Mouse (Mus musculus): ENCODE results near the gene Trib2. TPM values are rescaled to one million over a fixed set of nuclear protein-coding genes. Genes with fewer than 3 reads are reported as not detected.
A peak's percentile ranks its signal among the peaks of the same experiment; 100 is the strongest.

Trib2 gene
- polyA plus RNA-seq, 1 experiment from 2014 or later: 51.7 TPM

- Histone ChIP-seq H3K4me1 (peaks cover 24% of the 10 kb centered on the region), H3K27me3 (no peaks in the 10 kb centered on the region), H3K4me3 (no peak overlapping the region), H3K27ac (no peak overlapping the region), H3K4me2 (no peak overlapping the region), H3K9me3 (no peaks in the 10 kb centered on the region), H3K9ac (no peak overlapping the region), H3K36me3 (peaks cover 80% of the 10 kb centered on the region)
- ATAC-seq (ENCODE audit: insufficient number of reproducible peaks, low FRiP score, low TSS enrichment, low read depth): no peak; the same call in 1 of the 2 replicates
- 76% methylated on average over 4 of the region's 4 CpGs for WGBS
Measured at GRCm38 (mm10) chr12:15800196-15800913, 16.4 kb downstream of the Trib2 start.

GRCm38 (mm10) chr12:15798019-15798418 is 18.7 kb downstream of the Trib2 start:
- Histone ChIP-seq H3K36me3 (peaks cover 85% of the 10 kb centered on the region), H3K4me3 (no peak overlapping the region), H3K9me3 (no peaks in the 10 kb centered on the region), H3K27ac (no peak overlapping the region), H3K9ac (no peak overlapping the region), H3K4me2 (no peak overlapping the region), H3K4me1 (peaks cover 12% of the 10 kb centered on the region), H3K27me3 (no peaks in the 10 kb centered on the region)
- 45% methylated on average over 7 of the region's 7 CpGs for WGBS
- ATAC-seq (ENCODE audit: insufficient number of reproducible peaks, low FRiP score, low TSS enrichment, low read depth): no peak

GRCm38 (mm10) chr12:15795886-15796285 is 20.8 kb downstream of the Trib2 start:
- Histone ChIP-seq H3K36me3 (peaks cover 86% of the 10 kb centered on the region), H3K27ac (no peak overlapping the region), H3K4me1 (peaks cover 7% of the 10 kb centered on the region), H3K9ac (no peak overlapping the region), H3K27me3 (no peaks in the 10 kb centered on the region), H3K9me3 (no peaks in the 10 kb centered on the region), H3K4me2 (no peak overlapping the region), H3K4me3 (no peak overlapping the region)
- WGBS: 68% methylated on average over 3 of the region's 3 CpGs
- ATAC-seq (ENCODE audit: insufficient number of reproducible peaks, low FRiP score, low TSS enrichment, low read depth): no peak

DNA sequence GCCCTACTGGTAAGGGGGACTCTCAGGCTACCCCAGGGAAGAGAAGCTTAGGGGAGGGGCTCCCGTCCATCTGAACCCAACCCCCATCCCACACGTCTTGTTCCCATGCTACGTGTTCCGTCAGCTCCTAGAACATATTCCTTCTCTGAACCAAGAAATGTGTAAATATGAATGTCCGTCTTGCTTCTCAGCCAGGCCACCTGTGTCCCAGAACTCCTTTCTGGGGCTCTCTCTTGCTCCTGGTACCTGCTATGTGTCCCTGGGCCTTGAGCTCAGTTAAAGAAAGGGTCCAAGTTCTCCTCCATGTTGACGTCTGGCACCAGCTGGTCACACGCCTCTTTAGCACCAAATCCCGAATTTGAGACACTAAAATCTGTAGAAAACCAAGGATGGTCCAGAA is 23.4 kb downstream of the Trib2 start:
- Histone ChIP-seq H3K9ac (no peak overlapping the region), H3K27me3 (no peaks in the 10 kb centered on the region), H3K27ac (no peak overlapping the region), H3K36me3 (peaks cover 72% of the 10 kb centered on the region), H3K4me2 (no peak overlapping the region), H3K4me1 (0 out of 2 replicates have a peak, but pooled peaks cover 2% of the 10 kb centered on the region), H3K9me3 (no peaks in the 10 kb centered on the region), H3K4me3 (no peak overlapping the region)
- 88% methylated on average over 8 of the region's 8 CpGs for WGBS
- ATAC-seq (ENCODE audit: insufficient number of reproducible peaks, low FRiP score, low TSS enrichment, low read depth): no peak

DNA sequence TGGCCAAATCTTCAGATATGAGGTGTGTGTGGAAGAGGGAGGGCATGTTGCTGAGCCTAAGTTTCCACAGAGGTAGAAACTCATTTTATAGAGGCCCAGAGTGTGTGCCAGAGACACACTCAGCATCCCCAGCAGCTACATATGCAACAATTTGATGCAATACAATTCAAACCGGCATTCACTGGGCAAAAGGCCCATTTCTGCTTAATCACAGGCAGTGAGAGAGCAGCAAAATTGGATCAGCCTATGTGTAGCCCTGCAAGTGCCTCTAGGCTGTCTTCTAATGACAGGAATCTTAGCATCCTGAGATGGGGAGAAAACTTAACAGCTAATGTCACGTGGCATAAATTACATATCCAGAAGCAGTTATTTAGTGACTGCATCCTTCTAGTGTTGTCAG is 26.5 kb downstream of the Trib2 start:
- H3K27ac ChIP-seq: no peak overlapping the region
- no peaks in the 10 kb centered on the region for H3K9me3 ChIP-seq
- peaks cover 42% of the 10 kb centered on the region for H3K36me3 ChIP-seq
- 37% methylated on average over 2 of the region's 2 CpGs for WGBS
- no peak overlapping the region for H3K9ac ChIP-seq
- ATAC-seq (ENCODE audit: insufficient number of reproducible peaks, low FRiP score, low TSS enrichment, low read depth): no peak
- no peak overlapping the region for H3K4me2 ChIP-seq
- 0 out of 2 replicates have a peak, but pooled peaks cover 2% of the 10 kb centered on the region for H3K4me1 ChIP-seq
- H3K4me3 ChIP-seq: no peak overlapping the region
- H3K27me3 ChIP-seq: no peaks in the 10 kb centered on the region

- ATAC-seq (ENCODE audit: insufficient number of reproducible peaks, low FRiP score, low TSS enrichment, low read depth): no peak
- H3K9ac ChIP-seq: no peak overlapping the region
- H3K36me3 ChIP-seq: no peaks in the 10 kb centered on the region
- no peaks in the 10 kb centered on the region for H3K4me1 ChIP-seq
- no peaks in the 10 kb centered on the region for H3K9me3 ChIP-seq
- no peaks in the 10 kb centered on the region for H3K27me3 ChIP-seq
- H3K27ac ChIP-seq: no peak overlapping the region
- H3K4me2 ChIP-seq: no peak overlapping the region
- H3K4me3 ChIP-seq: no peak overlapping the region
Measured at GRCm38 (mm10) chr12:15777047-15777446, 39.7 kb downstream of the Trib2 start.

GRCm38 (mm10) chr12:15771686-15772085 is 45.0 kb downstream of the Trib2 start:
- Histone ChIP-seq H3K36me3 (no peaks in the 10 kb centered on the region), H3K27me3 (no peaks in the 10 kb centered on the region), H3K9ac (no peak overlapping the region), H3K4me3 (no peak overlapping the region), H3K4me2 (no peak overlapping the region), H3K27ac (no peak overlapping the region), H3K9me3 (no peaks in the 10 kb centered on the region), H3K4me1 (no peaks in the 10 kb centered on the region)
- no peak for ATAC-seq (ENCODE audit: insufficient number of reproducible peaks, low FRiP score, low TSS enrichment, low read depth)
- 56% methylated on average over 6 of the region's 6 CpGs for WGBS

GRCm38 (mm10) chr12:15768536-15768935 is 48.2 kb downstream of the Trib2 start:
- Histone ChIP-seq H3K9me3 (no peaks in the 10 kb centered on the region), H3K9ac (no peak overlapping the region), H3K4me1 (no peaks in the 10 kb centered on the region), H3K27ac (no peak overlapping the region), H3K4me2 (no peak overlapping the region), H3K36me3 (no peaks in the 10 kb centered on the region), H3K4me3 (no peak overlapping the region), H3K27me3 (no peaks in the 10 kb centered on the region)
- ATAC-seq (ENCODE audit: insufficient number of reproducible peaks, low FRiP score, low TSS enrichment, low read depth): no peak
- 85% methylated on average over 3 of the region's 3 CpGs for WGBS

DNA sequence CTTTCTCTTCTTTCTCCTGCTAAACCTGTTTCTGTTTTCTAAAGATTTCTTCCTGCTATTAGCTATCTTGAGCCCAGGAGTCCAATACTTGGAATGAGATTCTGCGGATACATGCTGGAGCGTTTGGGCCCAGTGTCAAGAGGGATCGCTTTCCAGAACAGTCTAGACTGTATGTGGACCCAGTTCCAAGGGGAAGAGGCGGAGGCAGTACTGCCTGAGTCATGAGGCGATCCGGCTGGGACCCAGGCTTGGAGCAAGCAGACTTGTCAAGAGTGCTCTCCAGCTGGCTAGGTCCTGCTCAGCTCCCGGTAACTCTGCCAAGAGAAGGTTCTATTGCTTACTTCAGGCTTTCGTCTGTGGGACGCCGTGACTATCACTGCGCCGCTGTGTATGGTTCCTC is 50.7 kb downstream of the Trib2 start:
- no peak overlapping the region for H3K9ac ChIP-seq
- H3K9me3 ChIP-seq: no peaks in the 10 kb centered on the region
- no peaks in the 10 kb centered on the region for H3K36me3 ChIP-seq
- no peaks in the 10 kb centered on the region for H3K4me1 ChIP-seq
- H3K4me2 ChIP-seq: no peak overlapping the region
- H3K4me3 ChIP-seq: no peak overlapping the region
- no peak overlapping the region for H3K27ac ChIP-seq
- peak; percentile 72; the same call in 1 of the 2 replicates for ATAC-seq (ENCODE audit: insufficient number of reproducible peaks, low FRiP score, low TSS enrichment, low read depth)
- WGBS: 76% methylated on average over 12 of the region's 12 CpGs
- no peaks in the 10 kb centered on the region for H3K27me3 ChIP-seq

- WGBS: 41% methylated on average over 1 of the region's 1 CpGs
- no peak for ATAC-seq (ENCODE audit: insufficient number of reproducible peaks, low FRiP score, low TSS enrichment, low read depth)
- H3K4me3 ChIP-seq: no peak overlapping the region
Measured at GRCm38 (mm10) chr12:15765238-15765637, 51.5 kb downstream of the Trib2 start.

DNA sequence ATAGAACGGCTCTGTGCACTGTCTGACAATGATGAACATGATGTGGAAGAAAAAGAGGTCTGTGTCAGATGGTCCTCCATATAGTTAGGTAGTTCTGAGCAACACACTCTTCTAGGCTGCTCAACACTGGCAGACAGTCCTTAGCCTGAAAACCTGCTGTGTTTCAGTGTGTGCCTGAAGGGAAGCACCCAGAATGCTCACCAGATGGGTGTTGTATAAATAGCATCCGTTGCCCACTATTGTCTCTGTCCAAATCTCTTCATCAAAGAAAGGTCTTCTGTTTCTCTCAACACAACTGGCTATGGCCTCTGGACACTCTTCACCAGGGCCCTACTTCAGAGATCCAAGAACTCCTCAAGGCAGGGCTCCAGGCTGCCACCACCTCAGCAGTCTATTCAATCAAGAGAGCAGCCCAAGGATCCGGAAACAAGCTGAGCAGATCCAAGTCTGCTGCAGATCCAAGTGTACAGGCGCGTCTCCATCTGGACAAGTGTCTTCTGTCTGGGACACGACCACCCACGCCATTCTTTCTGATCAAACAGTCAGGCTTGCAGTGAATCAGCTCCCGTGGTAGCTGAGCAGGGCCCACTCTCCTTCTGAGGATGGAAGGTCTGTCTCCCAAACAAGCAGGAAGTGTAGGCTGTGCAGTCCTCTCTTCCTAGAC is 55.1 kb downstream of the Trib2 start:
- Histone ChIP-seq H3K9ac (no peak overlapping the region), H3K27me3 (no peaks in the 10 kb centered on the region), H3K9me3 (no peaks in the 10 kb centered on the region), H3K4me3 (no peak overlapping the region), H3K36me3 (no peaks in the 10 kb centered on the region), H3K27ac (no peak overlapping the region), H3K4me2 (no peak overlapping the region), H3K4me1 (no peaks in the 10 kb centered on the region)
- WGBS: 80% methylated on average over 8 of the region's 8 CpGs
- ATAC-seq (ENCODE audit: insufficient number of reproducible peaks, low FRiP score, low TSS enrichment, low read depth): no peak

More at GRCm38 (mm10) chr12:15765238-15765637, 51.5 kb downstream of the Trib2 start:
- Histone ChIP-seq H3K9ac (no peak overlapping the region), H3K9me3 (no peaks in the 10 kb centered on the region), H3K4me2 (no peak overlapping the region), H3K36me3 (no peaks in the 10 kb centered on the region), H3K27me3 (no peaks in the 10 kb centered on the region), H3K4me1 (no peaks in the 10 kb centered on the region), H3K27ac (no peak overlapping the region)

GRCm38 (mm10) chr12:15760684-15761083 is 56.0 kb downstream of the Trib2 start:
- Histone ChIP-seq H3K9me3 (no peaks in the 10 kb centered on the region), H3K27ac (no peak overlapping the region), H3K27me3 (no peaks in the 10 kb centered on the region), H3K4me3 (no peak overlapping the region), H3K4me2 (no peak overlapping the region), H3K4me1 (no peaks in the 10 kb centered on the region), H3K9ac (no peak overlapping the region), H3K36me3 (no peaks in the 10 kb centered on the region)
- no peak for ATAC-seq (ENCODE audit: insufficient number of reproducible peaks, low FRiP score, low TSS enrichment, low read depth)
- 77% methylated on average over 4 of the region's 4 CpGs for whole genome bisulfite sequencing

Measured in limb, embryonic 15.5 days (tissue).